Mouse (Mus musculus) erythroblast, embryonic 14.5 days (primary cell): ENCODE results near the gene Rgs3.

Experiments used
- GATA1 ChIP-seq: IDR thresholded peaks from 2 replicates; pipeline ENCODE4 v1.6.1; 2012; ENCODE audit warnings: low read length, inconsistent platforms, mixed read lengths
- TAL1 ChIP-seq: IDR thresholded peaks from 3 replicates; pipeline ENCODE4 v1.6.1; 2012; ENCODE audit warnings: low read length, inconsistent platforms, mixed read lengths

DNA sequence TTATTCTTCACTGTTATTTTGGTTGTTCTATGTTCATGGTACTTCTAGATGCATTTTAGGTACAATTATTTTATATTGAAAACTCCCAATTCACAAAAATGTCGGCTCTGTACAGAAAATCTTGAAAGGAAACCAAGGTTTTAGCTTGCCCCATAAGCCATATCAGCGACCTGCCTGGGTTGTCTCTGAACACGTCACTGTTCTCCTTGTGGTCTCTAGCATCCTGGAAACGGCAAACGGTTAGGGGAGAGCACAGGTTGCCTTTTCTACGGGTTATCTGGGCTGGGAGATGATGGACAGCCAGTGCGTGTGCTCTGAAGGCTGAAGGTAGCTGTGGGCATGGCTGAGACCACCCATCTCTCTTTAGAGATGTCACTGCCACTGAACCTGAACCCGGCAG lies 27.4 kb downstream of the Rgs3 start:
- TF ChIP-seq TAL1 (no peak), GATA1 (no peak)
